In genomic region chr2:80502132-80502531, GRCm38 (mm10) we compare ENCODE assay signal across 22 mouse cellular contexts. TPM values are rescaled to one million over a fixed set of nuclear protein-coding genes. Genes with fewer than 3 reads are reported as not detected.
DNase-seq lines count a peak whose midpoint lies in the region; ATAC-seq and TF ChIP-seq lines count a peak whose summit lies in the region.
"Had no signal": no experiment of that assay in that cellular context is flagged by ENCODE, and none has a peak within 500 bp of the region (broad histone marks: within the 10 kb centered on the region; RNA-seq: fewer than 3 reads in every experiment).

No protein-coding gene starts in this region.

- no peaks in the 10 kb centered on the region for H3K9me3 ChIP-seq in liver, embryonic 11.5 days (ENCODE audit: control insufficient read depth, low read length)
- no peaks in the 10 kb centered on the region for H3K9me3 ChIP-seq in liver, postnatal 0 days (ENCODE audit: low read length)
- no peaks in the 10 kb centered on the region for H3K9me3 ChIP-seq in liver, embryonic 12.5 days (replicated peaks)
- H3K9me3 ChIP-seq in midbrain, embryonic 11.5 days (ENCODE audit: control insufficient read depth, low read length): no peaks in the 10 kb centered on the region
- H3K9me3 ChIP-seq in midbrain, embryonic 10.5 days (replicated peaks): no peaks in the 10 kb centered on the region
- H3K9me3 ChIP-seq: G1E had no signal

- H3K27ac ChIP-seq in liver, adult 2 months (replicated peaks; ENCODE audit: insufficient read depth, low read depth, low read length): no peak overlapping the region
- no peak overlapping the region for H3K27ac ChIP-seq in liver, embryonic 11.5 days (ENCODE audit: low read depth, low read length)
- no peak overlapping the region for H3K27ac ChIP-seq in liver, postnatal 0 days (ENCODE audit: low read depth)
- no peak overlapping the region for H3K27ac ChIP-seq in liver, embryonic 12.5 days
- no peak overlapping the region for H3K27ac ChIP-seq in midbrain, embryonic 11.5 days (ENCODE audit: low read depth, low read length)
- no peak overlapping the region for H3K27ac ChIP-seq in midbrain, embryonic 10.5 days (replicated peaks)

- peaks cover 17% of the 10 kb centered on the region for H3K4me1 ChIP-seq in liver, adult 2 months (ENCODE audit: control insufficient read depth, insufficient read depth, low read length)
- no peaks in the 10 kb centered on the region for H3K4me1 ChIP-seq in liver, embryonic 11.5 days (replicated peaks; ENCODE audit: control insufficient read depth, insufficient read depth, low read length)
- no peaks in the 10 kb centered on the region for H3K4me1 ChIP-seq in liver, postnatal 0 days (ENCODE audit: insufficient read depth)
- H3K4me1 ChIP-seq in liver, embryonic 12.5 days: no peaks in the 10 kb centered on the region
- H3K4me1 ChIP-seq in midbrain, embryonic 11.5 days (ENCODE audit: control insufficient read depth, insufficient read depth, low read length): no peaks in the 10 kb centered on the region
- no peaks in the 10 kb centered on the region for H3K4me1 ChIP-seq in midbrain, embryonic 10.5 days

- H3K4me2 ChIP-seq in liver, embryonic 11.5 days: no peak overlapping the region
- no peak overlapping the region for H3K4me2 ChIP-seq in liver, postnatal 0 days (ENCODE audit: low read depth, low read length)
- H3K4me2 ChIP-seq in liver, embryonic 12.5 days: no peak overlapping the region
- no peak overlapping the region for H3K4me2 ChIP-seq in midbrain, embryonic 11.5 days

- TF ChIP-seq EP300 in liver, postnatal 0 days (IDR thresholded peaks at IDR 0.05; ENCODE audit: low read depth): no peak

- H3K27me3 ChIP-seq in liver, adult 2 months (ENCODE audit: control insufficient read depth, insufficient read depth, low read length): no peaks in the 10 kb centered on the region
- no peaks in the 10 kb centered on the region for H3K27me3 ChIP-seq in liver, embryonic 11.5 days (replicated peaks; ENCODE audit: control insufficient read depth, insufficient read depth, low read length)
- H3K27me3 ChIP-seq in liver, postnatal 0 days (ENCODE audit: insufficient read depth, low read length): no peaks in the 10 kb centered on the region
- no peaks in the 10 kb centered on the region for H3K27me3 ChIP-seq in liver, embryonic 12.5 days (replicated peaks)
- H3K27me3 ChIP-seq in midbrain, embryonic 11.5 days (ENCODE audit: control insufficient read depth, insufficient read depth, low read length): no peaks in the 10 kb centered on the region
- no peaks in the 10 kb centered on the region for H3K27me3 ChIP-seq in midbrain, embryonic 10.5 days (ENCODE audit: low read depth, poor library complexity, severe bottlenecking)
- H3K27me3 ChIP-seq: CH12.LX, Patski had no signal

- peaks cover 36% of the 10 kb centered on the region for H3K36me3 ChIP-seq in liver, adult 2 months (ENCODE audit: control insufficient read depth, insufficient read depth, low read length)
- 0 out of 2 replicates have a peak, but pooled peaks cover 9% of the 10 kb centered on the region for H3K36me3 ChIP-seq in liver, embryonic 11.5 days (ENCODE audit: control insufficient read depth, insufficient read depth, low read length)
- H3K36me3 ChIP-seq in liver, postnatal 0 days (replicated peaks; ENCODE audit: insufficient read depth, low read length): peaks cover 5% of the 10 kb centered on the region; the same call in 1 of the 2 replicates
- peaks cover 53% of the 10 kb centered on the region for H3K36me3 ChIP-seq in liver, embryonic 12.5 days
- H3K36me3 ChIP-seq in midbrain, embryonic 11.5 days (ENCODE audit: control insufficient read depth, insufficient read depth, low read length): 0 out of 2 replicates have a peak, but pooled peaks cover 5% of the 10 kb centered on the region
- H3K36me3 ChIP-seq in midbrain, embryonic 10.5 days: peaks cover 81% of the 10 kb centered on the region

- H3K79me2 ChIP-seq in liver, adult 2 months (ENCODE audit: control insufficient read depth, insufficient read depth, low read length): no peaks in the 10 kb centered on the region

- TF ChIP-seq POLR2A in liver, adult 2 months (IDR thresholded peaks at IDR 0.05; ENCODE audit: extremely low read depth, insufficient read depth, low read length): no peak

- peak; percentile 92 for DNase-seq in liver, adult 2 months (ENCODE audit: extremely low read depth, low read depth, low spot score)
- no peak for DNase-seq in liver, embryonic 11.5 days (ENCODE audit: low spot score)
- no peak for DNase-seq in liver, postnatal 0 days
- peak; percentile 72 for DNase-seq in midbrain, embryonic 11.5 days (ENCODE audit: low spot score, missing footprints)
- no peak for DNase-seq in midbrain, embryonic 10.5 days (ENCODE audit: low spot score)
- DNase-seq: adrenal gland, adult 2 months; adrenal gland, adult 8-10 months; adrenal gland, postnatal 10 days; adrenal gland, postnatal 14 days; adrenal gland, postnatal 25 days; adrenal gland, postnatal 36 days; B cell, adult 2 months; cerebellum, adult 11 months; cerebellum, adult 11-12 months; cerebellum, adult 18-20 months had no signal

- TF ChIP-seq CTCF in liver, adult 2 months (IDR thresholded peaks at IDR 0.05; ENCODE audit: low read depth, low read length): no peak
- TF ChIP-seq CTCF in liver, postnatal 0 days (IDR thresholded peaks at IDR 0.05; ENCODE audit: low read depth): no peak

- no peak overlapping the region for H3K9ac ChIP-seq in liver, adult 2 months (ENCODE audit: low read depth, low read length)
- H3K9ac ChIP-seq in liver, embryonic 11.5 days (ENCODE audit: low read depth, low read length): no peak overlapping the region
- H3K9ac ChIP-seq in liver, postnatal 0 days (replicated peaks): no peak overlapping the region
- H3K9ac ChIP-seq in liver, embryonic 12.5 days: no peak overlapping the region
- no peak overlapping the region for H3K9ac ChIP-seq in midbrain, embryonic 11.5 days (ENCODE audit: low read length)

- no peak overlapping the region for H3K4me3 ChIP-seq in liver, adult 2 months (ENCODE audit: insufficient read depth, low read depth, low read length)
- H3K4me3 ChIP-seq in liver, embryonic 11.5 days (ENCODE audit: low read depth, low read length): no peak overlapping the region
- no peak overlapping the region for H3K4me3 ChIP-seq in liver, postnatal 0 days (ENCODE audit: low read depth, low read length)
- H3K4me3 ChIP-seq in liver, embryonic 12.5 days: no peak overlapping the region
- H3K4me3 ChIP-seq in midbrain, embryonic 11.5 days (ENCODE audit: low read depth, low read length): no peak overlapping the region
- no peak overlapping the region for H3K4me3 ChIP-seq in midbrain, embryonic 10.5 days

- WGBS in liver, adult 2 months: 20% methylated on average over 4 of the region's 4 CpGs
- WGBS in liver, embryonic 11.5 days: 93% methylated on average over 4 of the region's 4 CpGs
- 71% methylated on average over 4 of the region's 4 CpGs for WGBS in liver, postnatal 0 days (ENCODE audit: insufficient replicate concordance)
- WGBS in liver, embryonic 12.5 days (ENCODE audit: insufficient replicate concordance): 82% methylated on average over 4 of the region's 4 CpGs
- WGBS in midbrain, embryonic 11.5 days: 96% methylated on average over 4 of the region's 4 CpGs
- WGBS in midbrain, embryonic 10.5 days: 94% methylated on average over 4 of the region's 4 CpGs

- no peak for ATAC-seq in liver, embryonic 11.5 days (replicated peaks; ENCODE audit: low FRiP score)
- ATAC-seq in liver, postnatal 0 days: 0 out of 2 replicates have a peak, but pooled peaks have one; percentile 56
- no peak for ATAC-seq in liver, embryonic 12.5 days
- no peak for ATAC-seq in midbrain, embryonic 11.5 days (ENCODE audit: low FRiP score)
- ATAC-seq: activated CD4-positive, CD25-positive, alpha-beta regulatory T cell, adult 4 months; CD4-positive, CD25-positive, alpha-beta regulatory T cell, adult 4 months; Patski had no signal

RNA-seq across cellular contexts. Expression of gene Frzb, which starts 54.7 kb away (rescaled TPM):
- total RNA-seq in liver, adult 2 months (2014; rRNA removed): 0.74 and 1.6 TPM in 2 replicates
- polyA plus RNA-seq in liver, adult 2 months (2012; rRNA removed): 0.75 and 1.0 TPM in 2 replicates
- polyA plus RNA-seq in liver, embryonic 11.5 days (2014; fragmentation: Nextera tagmentation; extraction: Ambion mirVana): 1.8 and 4.1 TPM in 2 replicates
- polyA plus RNA-seq in liver, postnatal 0 days (2015; fragmentation: Nextera tagmentation; extraction: Ambion mirVana): 0.49 and 0.84 TPM in 2 replicates
- 1.5 and 1.6 TPM in 2 replicates for polyA plus RNA-seq in liver, embryonic 12.5 days (2016; fragmentation: Nextera tagmentation; extraction: Ambion mirVana)
- 10.6 and 11.4 TPM in 2 replicates for polyA plus RNA-seq in midbrain, embryonic 11.5 days (2014; fragmentation: Nextera tagmentation; extraction: Ambion mirVana)
- polyA plus RNA-seq in midbrain, embryonic 10.5 days (2016; fragmentation: Nextera tagmentation; extraction: Ambion mirVana): 13.3 and 21.7 TPM in 2 replicates
- total RNA-seq: CH12.LX, MEL had no signal
- polyA plus RNA-seq: activated CD4-positive, CD25-positive, alpha-beta regulatory T cell, adult 4 months; CD4-positive, CD25-positive, alpha-beta regulatory T cell, adult 4 months had no signal

Comparison
In these comparisons a context has a peak if more than half of its experiments do, and no peak if none do; other contexts are left out.
1. DNase-seq: peak in liver, adult 2 months (single experiment) and midbrain, embryonic 11.5 days (single experiment); none in liver, embryonic 11.5 days (single experiment), liver, postnatal 0 days (single experiment) and midbrain, embryonic 10.5 days (single experiment).